Mouse (Mus musculus) thymus, adult 2 months (tissue): Measurements from ENCODE around the gene Cdh5. TPM values are rescaled to one million over a fixed set of nuclear protein-coding genes. Genes with fewer than 3 reads are reported as not detected.

Experiments used
- DNase-seq: peaks from one replicate; pipeline ENCODE4 v3.0.0; 2021
- H3K27ac ChIP-seq: fragments of 200-500 bp; 2 replicates; pipeline ENCODE4 v1.5.1; 2012; ENCODE audit warnings: low read length, control low read depth; ENCODE audit not compliant: control insufficient read depth, insufficient read depth
- H3K27me3 ChIP-seq: fragments of 200-500 bp; 2 replicates; pipeline ENCODE4 v1.6.1; 2012; ENCODE audit warnings: mild to moderate bottlenecking, low read length, moderate library complexity, mixed read lengths; ENCODE audit not compliant: control insufficient read depth, insufficient read depth
- H3K36me3 ChIP-seq: fragments of 200-500 bp; 2 replicates; pipeline ENCODE4 v1.6.1; 2012; ENCODE audit warnings: mild to moderate bottlenecking, low read length, moderate library complexity; ENCODE audit not compliant: control insufficient read depth, insufficient read depth
- H3K4me1 ChIP-seq: fragments of 200-500 bp; replicated peaks from 2 replicates; pipeline ENCODE4 v1.6.1; 2012; ENCODE audit warnings: low read length; ENCODE audit not compliant: control insufficient read depth, insufficient read depth
- H3K4me3 ChIP-seq: fragments of 200-500 bp; 2 replicates; pipeline ENCODE4 v1.5.1; 2012; ENCODE audit warnings: mild to moderate bottlenecking, low read length, control low read depth, moderate library complexity; ENCODE audit not compliant: control insufficient read depth, insufficient read depth
- CTCF ChIP-seq: fragments of 200-500 bp; IDR thresholded peaks from 2 replicates; pipeline ENCODE4 v1.5.1; 2012; ENCODE audit warnings: mild to moderate bottlenecking, control low read depth, low read length, moderate library complexity, borderline replicate concordance; ENCODE audit not compliant: control insufficient read depth, poor library complexity, insufficient read depth; ENCODE audit errors: extremely low read depth
- POLR2A ChIP-seq: fragments of 200-500 bp; IDR thresholded peaks from 2 replicates; pipeline ENCODE4 v1.6.1; 2012; ENCODE audit warnings: mild to moderate bottlenecking, low read length, control low read depth, moderate library complexity; ENCODE audit not compliant: control insufficient read depth, poor library complexity, insufficient read depth; ENCODE audit errors: extremely low read depth
- WGBS: fragments of 180-500 bp; shearing (Covaris S2); methylation state at CpG from one replicate; pipeline ENCODE4 v1.1.7; 2018; 5-methylcytosine and 5-hydroxymethylcytosine counted together
- polyA plus RNA-seq: library from polyadenylated mRNA; depleted of rRNA; stranded (reverse); fragments of >200 nt; gene quantifications from 2 replicates; pipeline ENCODE4 v1.2.3, GENCODE M21; 2012

The Cdh5 gene
- polyA plus RNA-seq, 1 experiment: 17.4 TPM

DNA sequence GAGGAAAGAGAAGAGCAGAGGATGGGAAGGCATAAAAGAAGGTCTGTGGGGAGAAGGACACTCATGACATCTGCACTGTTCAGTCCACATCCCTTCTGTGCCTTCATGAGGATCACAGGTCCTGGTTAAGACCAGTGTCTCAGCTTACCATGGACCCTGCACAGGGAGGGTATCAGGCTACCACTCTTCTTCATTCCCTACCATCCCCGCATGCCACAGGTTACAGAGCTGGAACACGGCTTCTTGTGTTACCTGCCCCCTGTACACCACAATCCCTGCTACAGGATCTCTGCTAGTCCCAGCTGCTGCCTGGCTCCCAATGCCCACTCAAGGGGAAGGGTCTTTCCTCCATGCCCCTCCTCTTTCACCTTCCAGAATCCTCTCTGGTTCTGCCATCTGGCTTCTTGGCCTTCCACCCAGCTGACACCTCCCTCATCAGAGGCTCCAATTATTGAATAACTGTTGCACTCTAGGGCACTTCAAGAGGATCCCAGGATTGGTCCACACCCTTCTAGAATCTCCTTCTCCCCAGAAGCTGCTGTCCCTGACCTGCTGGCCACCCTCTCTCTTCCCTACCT lies 21.7 kb downstream of the Cdh5 start:
- WGBS: 98% methylated on average over 2 of the region's 2 CpGs
- H3K27me3 ChIP-seq: no peaks in the 10 kb centered on the region
- no peak for TF ChIP-seq CTCF
- DNase-seq: no peak
- H3K27ac ChIP-seq: no peak overlapping the region
- H3K4me3 ChIP-seq: no peak overlapping the region
- no peaks in the 10 kb centered on the region for H3K36me3 ChIP-seq
- H3K4me1 ChIP-seq: no peaks in the 10 kb centered on the region

DNA sequence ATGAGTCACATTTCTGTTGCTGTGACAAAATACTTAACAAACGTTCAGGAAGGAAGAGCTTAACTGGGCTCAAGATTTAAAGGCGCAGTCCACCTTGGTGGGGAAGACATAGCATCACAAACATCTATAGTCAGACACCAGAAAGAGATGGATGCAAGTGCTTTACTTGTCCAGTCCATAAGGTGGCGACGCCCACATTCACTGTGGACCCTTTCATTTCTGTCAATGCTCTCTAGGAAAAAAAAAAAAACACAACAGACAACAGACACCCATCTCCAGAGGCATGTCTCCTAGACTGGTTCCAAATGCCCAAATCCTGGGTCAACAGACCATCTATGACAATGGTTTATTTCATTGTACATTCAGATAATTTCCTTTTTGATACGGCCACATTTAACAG lies 23.1 kb downstream of the Cdh5 start:
- WGBS: 81% methylated on average over 5 of the region's 5 CpGs
- Histone ChIP-seq H3K4me3 (no peak overlapping the region), H3K4me1 (no peaks in the 10 kb centered on the region), H3K27ac (no peak overlapping the region), H3K36me3 (no peaks in the 10 kb centered on the region), H3K27me3 (no peaks in the 10 kb centered on the region)
- DNase-seq: no peak
- TF ChIP-seq POLR2A (no peak), CTCF (no peak)

DNA sequence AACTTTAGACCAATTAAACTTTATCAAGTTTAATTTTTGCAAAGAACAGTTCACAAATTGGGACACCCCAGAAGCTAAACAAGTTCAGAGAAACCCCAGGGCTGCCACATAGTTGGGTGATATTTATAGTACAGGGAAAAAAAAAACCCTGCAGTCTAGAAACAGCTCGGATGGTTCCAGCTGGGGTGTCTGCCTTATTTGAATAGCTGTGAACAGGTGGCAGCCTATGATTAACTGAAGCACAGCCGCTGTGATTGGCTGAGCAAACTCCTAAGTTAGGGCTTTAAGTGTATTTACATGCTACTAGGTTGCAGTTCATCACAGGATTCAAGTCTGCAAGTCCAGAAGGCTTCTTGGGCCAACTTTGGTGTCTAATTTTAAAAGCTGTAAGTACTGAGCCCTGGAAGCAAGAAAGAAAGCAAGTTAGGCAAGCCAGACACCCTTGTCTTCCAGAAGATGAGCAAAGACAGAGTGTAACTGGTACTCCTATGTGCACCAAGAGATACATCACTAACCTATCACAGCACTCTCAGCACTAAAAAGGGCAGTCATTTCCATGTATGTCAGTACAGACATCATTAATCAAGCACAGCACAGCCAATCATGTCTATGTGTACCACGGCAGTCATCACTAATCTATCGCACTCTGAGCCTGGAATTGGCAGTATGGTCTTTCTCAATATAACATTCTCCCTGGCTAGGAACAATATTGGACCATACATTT lies 25.9 kb downstream of the Cdh5 start:
- H3K4me1 ChIP-seq: no peaks in the 10 kb centered on the region
- H3K4me3 ChIP-seq: no peak overlapping the region
- TF ChIP-seq CTCF: no peak
- TF ChIP-seq POLR2A: no peak
- no peaks in the 10 kb centered on the region for H3K27me3 ChIP-seq
- WGBS: 58% methylated on average over 4 of the region's 4 CpGs
- H3K27ac ChIP-seq: no peak overlapping the region
- H3K36me3 ChIP-seq: no peaks in the 10 kb centered on the region
- no peak for DNase-seq

DNA sequence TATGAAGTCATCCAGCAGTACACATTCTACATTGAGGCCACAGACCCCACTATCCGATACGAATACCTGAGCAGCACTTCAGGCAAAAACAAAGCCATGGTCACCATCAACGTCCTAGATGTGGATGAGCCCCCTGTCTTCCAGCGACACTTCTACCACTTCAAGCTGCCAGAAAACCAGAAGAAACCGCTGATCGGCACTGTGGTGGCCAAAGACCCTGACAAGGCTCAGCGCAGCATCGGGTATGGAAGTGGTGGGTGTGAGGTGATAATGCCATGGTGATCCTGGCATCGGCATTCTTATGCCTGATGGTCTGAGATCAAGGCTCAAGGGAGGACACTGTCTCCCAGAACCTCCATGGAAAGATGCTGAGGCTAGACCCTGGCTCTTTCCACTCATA lies 29.5 kb downstream of the Cdh5 start:
- Histone ChIP-seq H3K4me1 (no peaks in the 10 kb centered on the region), H3K27me3 (no peaks in the 10 kb centered on the region), H3K36me3 (no peaks in the 10 kb centered on the region), H3K4me3 (no peak overlapping the region), H3K27ac (no peak overlapping the region)
- TF ChIP-seq CTCF (no peak), POLR2A (no peak)
- 97% methylated on average over 9 of the region's 9 CpGs for WGBS
- DNase-seq: no peak

DNA sequence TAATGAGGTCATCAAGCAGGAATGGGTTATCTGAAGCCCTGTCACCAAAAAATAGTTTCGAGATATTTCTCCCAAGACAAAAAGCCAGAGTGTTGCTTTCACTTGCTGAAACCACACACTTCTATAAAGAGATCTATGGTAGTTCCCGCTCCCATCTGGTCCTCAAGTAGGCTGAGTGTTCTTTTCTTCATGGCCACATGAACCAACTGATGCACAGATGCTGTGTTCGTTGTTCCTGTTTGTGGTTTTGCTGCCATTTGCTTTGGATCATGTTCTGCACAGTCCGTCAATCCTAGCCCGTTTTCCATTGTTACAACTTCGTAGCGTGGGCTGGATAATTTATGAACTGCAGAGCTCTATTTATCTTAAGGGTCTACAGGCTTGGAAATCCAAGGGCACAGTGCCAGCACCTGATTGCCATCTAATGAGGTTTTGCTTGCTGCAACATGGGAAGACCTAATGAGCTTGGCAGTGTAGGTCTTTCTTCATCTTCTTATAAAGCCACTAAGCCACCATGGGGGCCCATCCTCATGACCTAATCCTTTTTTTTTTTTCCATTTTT lies 30.1 kb downstream of the Cdh5 start:
- no peaks in the 10 kb centered on the region for H3K36me3 ChIP-seq
- WGBS: 17% methylated on average over 7 of the region's 7 CpGs
- no peaks in the 10 kb centered on the region for H3K27me3 ChIP-seq
- TF ChIP-seq CTCF (no peak), POLR2A (no peak)
- no peak overlapping the region for H3K27ac ChIP-seq
- H3K4me3 ChIP-seq: no peak overlapping the region
- no peak for DNase-seq
- H3K4me1 ChIP-seq: no peaks in the 10 kb centered on the region

DNA sequence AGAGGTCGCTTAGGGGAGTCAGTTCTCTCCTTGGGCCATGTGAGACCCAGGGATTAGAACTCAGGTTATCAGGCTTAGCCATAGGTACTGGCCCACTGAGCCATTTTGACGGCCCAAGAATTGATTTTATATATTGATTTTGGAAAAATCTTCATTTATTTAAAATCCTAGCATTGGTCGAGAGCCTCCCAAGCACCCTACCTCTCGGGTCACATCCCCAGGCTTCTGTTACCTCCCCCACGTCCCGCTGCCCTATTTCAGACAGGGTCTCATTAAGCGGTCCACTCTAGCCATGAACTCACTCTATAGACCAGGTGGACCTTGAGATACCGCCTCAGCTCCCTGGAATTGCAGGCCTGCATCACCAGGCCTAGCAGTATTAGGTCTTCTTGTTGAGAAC lies 33.1 kb downstream of the Cdh5 start:
- H3K4me1 ChIP-seq: no peaks in the 10 kb centered on the region
- H3K27ac ChIP-seq: no peak overlapping the region
- WGBS: 96% methylated on average over 8 of the region's 8 CpGs
- DNase-seq: no peak
- TF ChIP-seq CTCF: no peak
- TF ChIP-seq POLR2A: no peak
- H3K27me3 ChIP-seq: no peaks in the 10 kb centered on the region
- no peaks in the 10 kb centered on the region for H3K36me3 ChIP-seq
- no peak overlapping the region for H3K4me3 ChIP-seq
